18 mouse cellular contexts compared by ENCODE assay signal in genomic region chr13:3951198-3951914, GRCm38 (mm10). TPM values are rescaled to one million over a fixed set of nuclear protein-coding genes. Genes with fewer than 3 reads are reported as not detected.
A peak's percentile ranks its signal among the peaks of the same experiment; 100 is the strongest.
DNase-seq lines count a peak whose midpoint lies in the region; ATAC-seq and TF ChIP-seq lines count a peak whose summit lies in the region.
"Had no signal": no experiment of that assay in that cellular context is flagged by ENCODE, and none has a peak within 500 bp of the region (broad histone marks: within the 10 kb centered on the region; RNA-seq: fewer than 3 reads in every experiment).

No protein-coding gene starts in this region.

- no peak for TF ChIP-seq EP300 in MEL (IDR thresholded peaks at IDR 0.05; ENCODE audit: low read depth in 1 of 2, low read length in 2 of 2)

- peak; percentile 42 to 54 (median 48) for TF ChIP-seq CTCF in MEL (IDR thresholded peaks at IDR 0.05 in 2 of 3, conservative IDR thresholded peaks at IDR 0.05 in 1 of 3; ENCODE audit: control insufficient read depth in 1 of 3, insufficient read depth in 1 of 3, low read depth in 2 of 3, low read length in 3 of 3, poor library complexity in 1 of 3, severe bottlenecking in 1 of 3)

- ATAC-seq in heart, embryonic 11.5 days (replicated peaks; ENCODE audit: insufficient number of reproducible peaks, low FRiP score, low TSS enrichment) = no peak

- H3K79me2 ChIP-seq in MEL (ENCODE audit: control insufficient read depth, insufficient read depth, low read length, poor library complexity) = no peaks in the 10 kb centered on the region

- 0 out of 4 replicates have a peak, but pooled peaks cover 0 to 2% of the 10 kb centered on the region in 2 experiments for H3K27me3 ChIP-seq in MEL (ENCODE audit: control insufficient read depth in 1 of 2, insufficient read depth in 2 of 2, low read length in 2 of 2)
- H3K27me3 ChIP-seq in heart, embryonic 11.5 days (ENCODE audit: control insufficient read depth, insufficient read depth, low read length) = no peaks in the 10 kb centered on the region
- H3K27me3 ChIP-seq: embryonic facial prominence, embryonic 15.5 days had no signal

- no peak overlapping the region for H3K9ac ChIP-seq in MEL (ENCODE audit: control insufficient read depth, low read depth, low read length, poor library complexity, severe bottlenecking)
- H3K9ac ChIP-seq in heart, embryonic 11.5 days (ENCODE audit: low read depth, low read length) = no peak overlapping the region
- H3K9ac ChIP-seq: embryonic facial prominence, embryonic 15.5 days had no signal

- no peaks in the 10 kb centered on the region for H3K9me3 ChIP-seq in MEL (replicated peaks; ENCODE audit: insufficient read depth, low read length)
- no peaks in the 10 kb centered on the region for H3K9me3 ChIP-seq in heart, embryonic 11.5 days (replicated peaks; ENCODE audit: control insufficient read depth, low read length)
- H3K9me3 ChIP-seq: embryonic facial prominence, embryonic 15.5 days; limb, embryonic 10.5 days had no signal

- TF ChIP-seq RAD21 in MEL (IDR thresholded peaks at IDR 0.05; ENCODE audit: low read depth, low read length) = peak; percentile 36

- intact Hi-C loops in heart, postnatal 10 days (cut with DNase I) = no loop called here

- no peak overlapping the region for H3K4me2 ChIP-seq in heart, embryonic 11.5 days
- H3K4me2 ChIP-seq: embryonic facial prominence, embryonic 15.5 days had no signal

- H3K36me3 ChIP-seq in MEL (ENCODE audit: control insufficient read depth in 1 of 2, insufficient read depth in 2 of 2, low read length in 2 of 2) = no peaks in the 10 kb centered on the region
- H3K36me3 ChIP-seq in heart, embryonic 11.5 days (ENCODE audit: control insufficient read depth, insufficient read depth, low read length) = no peaks in the 10 kb centered on the region
- H3K36me3 ChIP-seq: embryonic facial prominence, embryonic 15.5 days; limb, embryonic 10.5 days had no signal

- no peaks in the 10 kb centered on the region for H3K4me1 ChIP-seq in MEL (ENCODE audit: control insufficient read depth in 1 of 2, insufficient read depth in 2 of 2, low read length in 2 of 2)
- H3K4me1 ChIP-seq in heart, embryonic 11.5 days (ENCODE audit: control insufficient read depth, insufficient read depth, low read length) = no peaks in the 10 kb centered on the region
- H3K4me1 ChIP-seq: embryonic facial prominence, embryonic 15.5 days had no signal

- peak; percentile 6 for DNase-seq in layer of hippocampus, adult 11-12 months (ENCODE audit: low spot score)
- no peak for DNase-seq in layer of hippocampus, postnatal 36 days
- peak; percentile 34 for DNase-seq in A20 (ENCODE audit: low read depth, low spot score)
- peak; percentile 38 for DNase-seq in MEL (ENCODE audit: low read depth, low spot score)
- peak; percentile 8 for DNase-seq in induced T-regulatory cell, adult 2 months (ENCODE audit: low read depth)
- no peak for DNase-seq in heart, postnatal 10 days
- DNase-seq: heart, postnatal 4 days; kidney, adult 2 months; lung, adult 2 months; right cerebral cortex, postnatal 25 days had no signal

- H3K4me3 ChIP-seq in MEL (ENCODE audit: control insufficient read depth in 1 of 2, insufficient read depth in 1 of 2, low read depth in 2 of 2, low read length in 2 of 2) = no peak overlapping the region
- no peak overlapping the region for H3K4me3 ChIP-seq in heart, embryonic 11.5 days (ENCODE audit: low read depth, low read length)
- H3K4me3 ChIP-seq: embryonic facial prominence, embryonic 15.5 days; limb, embryonic 10.5 days; myocyte had no signal

- 74% methylated on average over 6 of the region's 6 CpGs for WGBS in heart, embryonic 11.5 days (ENCODE audit: insufficient replicate concordance)

- no peak for TF ChIP-seq POLR2A in MEL (IDR thresholded peaks at IDR 0.05; ENCODE audit: control insufficient read depth in 1 of 2, insufficient read depth in 1 of 2, low read depth in 1 of 2, low read length in 2 of 2, poor library complexity in 1 of 2)

- H3K27ac ChIP-seq in MEL (ENCODE audit: control insufficient read depth, low read depth, low read length) = no peak overlapping the region
- H3K27ac ChIP-seq in heart, embryonic 11.5 days (ENCODE audit: low read depth, low read length) = no peak overlapping the region
- H3K27ac ChIP-seq: embryonic facial prominence, embryonic 15.5 days; limb, embryonic 10.5 days had no signal

TF ChIP-seq in MEL, 35 proteins besides CTCF, POLR2A, EP300 and RAD21:
- no peak for TF ChIP-seq ELF1 (IDR thresholded peaks at IDR 0.05; ENCODE audit: low read depth, low read length)
- TF ChIP-seq SMC3 (IDR thresholded peaks at IDR 0.05; ENCODE audit: low read depth, low read length) = peak; percentile 53

RNA-seq across cellular contexts. Expression of gene Ucn3, which starts 6.2 kb away (rescaled TPM):
- not detected for total RNA-seq in layer of hippocampus, postnatal 36 days (2021)
- total RNA-seq in MEL (2012; rRNA removed) = not detected in 2 replicates
- polyA plus RNA-seq in MEL (2012; ENCODE audit: insufficient read depth in 1 of 2, insufficient read length in 2 of 2, low read depth in 1 of 2, low replicate concordance in 2 of 2, missing spikeins in 1 of 2) = not detected
- polyA plus RNA-seq in heart, embryonic 11.5 days (2014; fragmentation: Nextera tagmentation; extraction: Ambion mirVana) = not detected in 2 replicates
- total RNA-seq in heart, postnatal 10 days (2021) = not detected
- total RNA-seq: common myeloid progenitor, adult 5-6 weeks; heart, adult 8-10 months; heart, postnatal 4 days; layer of hippocampus, adult 8-10 months; megakaryocyte-erythroid progenitor cell, adult 5-6 weeks had no signal
- polyA plus RNA-seq: embryonic facial prominence, embryonic 15.5 days; kidney, adult 2 months; lung, adult 2 months; myocyte had no signal

RNA-seq across cellular contexts. Expression of gene Tubal3, which starts 33.3 kb away (rescaled TPM):
- total RNA-seq in layer of hippocampus, postnatal 36 days (2021) = not detected
- not detected in 2 replicates for total RNA-seq in MEL (2012; rRNA removed)
- not detected for polyA plus RNA-seq in MEL (2012; ENCODE audit: insufficient read depth in 1 of 2, insufficient read length in 2 of 2, low read depth in 1 of 2, low replicate concordance in 2 of 2, missing spikeins in 1 of 2)
- polyA plus RNA-seq in heart, embryonic 11.5 days (2014; fragmentation: Nextera tagmentation; extraction: Ambion mirVana) = not detected in 2 replicates
- total RNA-seq in heart, postnatal 10 days (2021) = not detected
- total RNA-seq: common myeloid progenitor, adult 5-6 weeks; heart, adult 8-10 months; heart, postnatal 4 days; layer of hippocampus, adult 8-10 months; megakaryocyte-erythroid progenitor cell, adult 5-6 weeks had no signal
- polyA plus RNA-seq: embryonic facial prominence, embryonic 15.5 days; kidney, adult 2 months; limb, embryonic 10.5 days; myocyte had no signal

RNA-seq across cellular contexts. Expression of gene Net1, which starts 33.3 kb away (rescaled TPM):
- 10 to 100 TPM; 40.3 to 46.1 TPM for total RNA-seq in layer of hippocampus, postnatal 36 days (2021)
- 29.2 and 29.8 TPM in 2 replicates for total RNA-seq in MEL (2012; rRNA removed)
- 100 to 1,000 TPM in 1 of 2 experiments, 10 to 100 TPM in 1; 63.2 to 125 TPM for polyA plus RNA-seq in MEL (2012; ENCODE audit: insufficient read depth in 1 of 2, insufficient read length in 2 of 2, low read depth in 1 of 2, low replicate concordance in 2 of 2, missing spikeins in 1 of 2)
- polyA plus RNA-seq in heart, embryonic 11.5 days (2014; fragmentation: Nextera tagmentation; extraction: Ambion mirVana) = 47.9 and 51.8 TPM in 2 replicates
- total RNA-seq in heart, postnatal 10 days (2021) = 10 to 100 TPM; 37.4 to 41.6 TPM

Comparison
In these comparisons a context has a peak if more than half of its experiments do, and no peak if none do; other contexts are left out.
1. DNase-seq: peak in layer of hippocampus, adult 11-12 months (single experiment), A20 (single experiment), MEL (single experiment) and induced T-regulatory cell, adult 2 months (single experiment); none in layer of hippocampus, postnatal 36 days (0 of 2) and heart, postnatal 10 days (0 of 2).